Mouse (Mus musculus): ENCODE data around the gene Pfkfb4. TPM values are rescaled to one million over a fixed set of nuclear protein-coding genes. Genes with fewer than 3 reads are reported as not detected.

The Pfkfb4 gene
- 7.4 and 9.1 TPM in 2 replicates for polyA plus RNA-seq (2014; fragmentation: Nextera tagmentation; extraction: Ambion mirVana)

GRCm38 (mm10) chr9:108991428-108992084 is at the start of gene Pfkfb4:
Pfkfb4 (plus strand) TSS chr9:108991778.
- peak; percentile 95 for DNase-seq (ENCODE audit: low spot score)
- 3% methylated on average over 31 of the region's 31 CpGs for whole genome bisulfite sequencing
- peak within 1 kb of the TSS; percentile 67 for H3K4me3 ChIP-seq (ENCODE audit: low read depth, low read length)
- ATAC-seq (replicated peaks; ENCODE audit: low FRiP score) = peak; percentile 96
- H3K4me1 ChIP-seq (replicated peaks; ENCODE audit: control insufficient read depth, insufficient read depth, low read length) = peaks cover 52% of the 10 kb centered on the region
- peak within 1 kb of the TSS; percentile 61 for H3K9ac ChIP-seq (ENCODE audit: low read depth, low read length)
- H3K36me3 ChIP-seq (ENCODE audit: control insufficient read depth, insufficient read depth, low read length) = no peaks in the 10 kb centered on the region
- peak within 1 kb of the TSS; percentile 95 for H3K4me2 ChIP-seq
- no peaks in the 10 kb centered on the region for H3K27me3 ChIP-seq (replicated peaks; ENCODE audit: control insufficient read depth, insufficient read depth, low read length)
- H3K27ac ChIP-seq (ENCODE audit: low read depth, low read length) = peak within 1 kb of the TSS; percentile 82
- no peaks in the 10 kb centered on the region for H3K9me3 ChIP-seq (ENCODE audit: control insufficient read depth, low read length)

GRCm38 (mm10) chr9:108945111-108945510 is 46.5 kb upstream of the Pfkfb4 start:
- 0 out of 2 replicates have a peak overlapping the region, but pooled peaks have one; percentile 12 for H3K9ac ChIP-seq (ENCODE audit: low read depth, low read length)
- H3K27ac ChIP-seq (ENCODE audit: low read depth, low read length) = no peak overlapping the region
- H3K36me3 ChIP-seq (ENCODE audit: control insufficient read depth, insufficient read depth, low read length) = peaks cover 72% of the 10 kb centered on the region
- H3K4me1 ChIP-seq (replicated peaks; ENCODE audit: control insufficient read depth, insufficient read depth, low read length) = no peaks in the 10 kb centered on the region; the same call in 1 of the 2 replicates
- H3K4me2 ChIP-seq = no peak overlapping the region
- 81% methylated on average over 9 of the region's 9 CpGs for WGBS
- no peak overlapping the region for H3K4me3 ChIP-seq (ENCODE audit: low read depth, low read length)
- no peak for DNase-seq (ENCODE audit: low spot score)
- H3K27me3 ChIP-seq (replicated peaks; ENCODE audit: control insufficient read depth, insufficient read depth, low read length) = no peaks in the 10 kb centered on the region
- no peaks in the 10 kb centered on the region for H3K9me3 ChIP-seq (ENCODE audit: control insufficient read depth, low read length)
- ATAC-seq (replicated peaks; ENCODE audit: low FRiP score) = no peak

- H3K4me3 ChIP-seq (ENCODE audit: low read depth, low read length) = no peak overlapping the region
- peaks cover 72% of the 10 kb centered on the region for H3K36me3 ChIP-seq (ENCODE audit: control insufficient read depth, insufficient read depth, low read length)
- H3K9ac ChIP-seq (ENCODE audit: low read depth, low read length) = no peak overlapping the region
- DNase-seq (ENCODE audit: low spot score) (no peak), ATAC-seq (replicated peaks; ENCODE audit: low FRiP score) (peak; percentile 42; the same call in 1 of the 2 replicates)
- H3K27ac ChIP-seq (ENCODE audit: low read depth, low read length) = no peak overlapping the region
- no peaks in the 10 kb centered on the region for H3K27me3 ChIP-seq (replicated peaks; ENCODE audit: control insufficient read depth, insufficient read depth, low read length)
- H3K9me3 ChIP-seq (ENCODE audit: control insufficient read depth, low read length) = no peaks in the 10 kb centered on the region
- no peaks in the 10 kb centered on the region; the same call in 1 of the 2 replicates for H3K4me1 ChIP-seq (replicated peaks; ENCODE audit: control insufficient read depth, insufficient read depth, low read length)
- no peak overlapping the region for H3K4me2 ChIP-seq
- 71% methylated on average over 5 of the region's 5 CpGs for WGBS
These were observed 46.0 kb upstream of the Pfkfb4 start for GRCm38 (mm10) chr9:108945608-108946007.

GRCm38 (mm10) chr9:108949231-108949966 is 42.2 kb upstream of the Pfkfb4 start:
- H3K9me3 ChIP-seq (ENCODE audit: control insufficient read depth, low read length) = no peaks in the 10 kb centered on the region
- H3K36me3 ChIP-seq (ENCODE audit: control insufficient read depth, insufficient read depth, low read length) = peaks cover 50% of the 10 kb centered on the region
- no peak for ATAC-seq (replicated peaks; ENCODE audit: low FRiP score)
- no peak overlapping the region for H3K9ac ChIP-seq (ENCODE audit: low read depth, low read length)
- H3K4me3 ChIP-seq (ENCODE audit: low read depth, low read length) = no peak overlapping the region
- H3K4me2 ChIP-seq = no peak overlapping the region
- DNase-seq (ENCODE audit: low spot score) = no peak
- peaks cover 20% of the 10 kb centered on the region for H3K27me3 ChIP-seq (replicated peaks; ENCODE audit: control insufficient read depth, insufficient read depth, low read length)
- no peaks in the 10 kb centered on the region for H3K4me1 ChIP-seq (replicated peaks; ENCODE audit: control insufficient read depth, insufficient read depth, low read length)
- WGBS = 89% methylated on average over 13 of the region's 13 CpGs
- H3K27ac ChIP-seq (ENCODE audit: low read depth, low read length) = no peak overlapping the region

- ATAC-seq (replicated peaks; ENCODE audit: low FRiP score) (no peak), DNase-seq (ENCODE audit: low spot score) (no peak)
- H3K4me3 ChIP-seq (ENCODE audit: low read depth, low read length) = no peak overlapping the region
- no peaks in the 10 kb centered on the region for H3K9me3 ChIP-seq (ENCODE audit: control insufficient read depth, low read length)
- H3K27me3 ChIP-seq (replicated peaks; ENCODE audit: control insufficient read depth, insufficient read depth, low read length) = peaks cover 23% of the 10 kb centered on the region
- no peak overlapping the region for H3K27ac ChIP-seq (ENCODE audit: low read depth, low read length)
- WGBS = 83% methylated on average over 9 of the region's 9 CpGs
- no peaks in the 10 kb centered on the region for H3K4me1 ChIP-seq (replicated peaks; ENCODE audit: control insufficient read depth, insufficient read depth, low read length)
- no peak overlapping the region for H3K9ac ChIP-seq (ENCODE audit: low read depth, low read length)
- H3K36me3 ChIP-seq (ENCODE audit: control insufficient read depth, insufficient read depth, low read length) = peaks cover 43% of the 10 kb centered on the region
- no peak overlapping the region for H3K4me2 ChIP-seq
These were observed 41.4 kb upstream of the Pfkfb4 start for GRCm38 (mm10) chr9:108949967-108950728.

- Histone ChIP-seq H3K4me3 (ENCODE audit: low read depth, low read length) (0 out of 2 replicates have a peak within 1 kb of the TSS, but pooled peaks have one; percentile 15), H3K9ac (ENCODE audit: low read depth, low read length) (no peak within 1 kb of the TSS), H3K4me2 (peak within 1 kb of the TSS; percentile 49), H3K27ac (ENCODE audit: low read depth, low read length) (no peak within 1 kb of the TSS), H3K9me3 (ENCODE audit: control insufficient read depth, low read length) (no peaks in the 10 kb centered on the region), H3K36me3 (ENCODE audit: control insufficient read depth, insufficient read depth, low read length) (peaks cover 21% of the 10 kb centered on the region), H3K4me1 (replicated peaks; ENCODE audit: control insufficient read depth, insufficient read depth, low read length) (no peaks in the 10 kb centered on the region), H3K27me3 (replicated peaks; ENCODE audit: control insufficient read depth, insufficient read depth, low read length) (peaks cover 23% of the 10 kb centered on the region)
- DNase-seq (ENCODE audit: low spot score) (no peak), ATAC-seq (replicated peaks; ENCODE audit: low FRiP score) (no peak)
- WGBS = 12% methylated on average over 15 of the region's 15 CpGs
These were observed 38.4 kb upstream of the Pfkfb4 start, which contains the start of gene Col7a1 for GRCm38 (mm10) chr9:108953081-108953636. Col7a1 (plus strand) TSS chr9:108953586.

- Histone ChIP-seq H3K27ac (ENCODE audit: low read depth, low read length) (no peak overlapping the region), H3K27me3 (replicated peaks; ENCODE audit: control insufficient read depth, insufficient read depth, low read length) (peaks cover 23% of the 10 kb centered on the region), H3K4me1 (replicated peaks; ENCODE audit: control insufficient read depth, insufficient read depth, low read length) (no peaks in the 10 kb centered on the region), H3K4me2 (no peak overlapping the region), H3K9ac (ENCODE audit: low read depth, low read length) (no peak overlapping the region), H3K9me3 (ENCODE audit: control insufficient read depth, low read length) (no peaks in the 10 kb centered on the region), H3K36me3 (ENCODE audit: control insufficient read depth, insufficient read depth, low read length) (peaks cover 2% of the 10 kb centered on the region), H3K4me3 (ENCODE audit: low read depth, low read length) (no peak overlapping the region)
- WGBS = 85% methylated on average over 11 of the region's 11 CpGs
- DNase-seq (ENCODE audit: low spot score) (no peak), ATAC-seq (replicated peaks; ENCODE audit: low FRiP score) (no peak)
These were observed 36.3 kb upstream of the Pfkfb4 start for GRCm38 (mm10) chr9:108955241-108955640.

- ATAC-seq (replicated peaks; ENCODE audit: low FRiP score) (no peak), DNase-seq (ENCODE audit: low spot score) (no peak)
- WGBS = 83% methylated on average over 11 of the region's 11 CpGs
- no peak overlapping the region for H3K27ac ChIP-seq (ENCODE audit: low read depth, low read length)
- no peaks in the 10 kb centered on the region for H3K4me1 ChIP-seq (replicated peaks; ENCODE audit: control insufficient read depth, insufficient read depth, low read length)
- H3K4me3 ChIP-seq (ENCODE audit: low read depth, low read length) = no peak overlapping the region
- no peaks in the 10 kb centered on the region for H3K36me3 ChIP-seq (ENCODE audit: control insufficient read depth, insufficient read depth, low read length)
- H3K9ac ChIP-seq (ENCODE audit: low read depth, low read length) = no peak overlapping the region
- no peak overlapping the region for H3K4me2 ChIP-seq
- no peaks in the 10 kb centered on the region for H3K9me3 ChIP-seq (ENCODE audit: control insufficient read depth, low read length)
- peaks cover 23% of the 10 kb centered on the region for H3K27me3 ChIP-seq (replicated peaks; ENCODE audit: control insufficient read depth, insufficient read depth, low read length)
These were observed 35.7 kb upstream of the Pfkfb4 start for GRCm38 (mm10) chr9:108955846-108956245.
